Mouse (Mus musculus): ENCODE data around the gene Eif4e. TPM values are rescaled to one million over a fixed set of nuclear protein-coding genes. Genes with fewer than 3 reads are reported as not detected.
A peak's percentile ranks its signal among the peaks of the same experiment; 100 is the strongest.

Eif4e gene
- polyA plus RNA-seq, 1 experiment from 2014 or later: 134 TPM

DNA sequence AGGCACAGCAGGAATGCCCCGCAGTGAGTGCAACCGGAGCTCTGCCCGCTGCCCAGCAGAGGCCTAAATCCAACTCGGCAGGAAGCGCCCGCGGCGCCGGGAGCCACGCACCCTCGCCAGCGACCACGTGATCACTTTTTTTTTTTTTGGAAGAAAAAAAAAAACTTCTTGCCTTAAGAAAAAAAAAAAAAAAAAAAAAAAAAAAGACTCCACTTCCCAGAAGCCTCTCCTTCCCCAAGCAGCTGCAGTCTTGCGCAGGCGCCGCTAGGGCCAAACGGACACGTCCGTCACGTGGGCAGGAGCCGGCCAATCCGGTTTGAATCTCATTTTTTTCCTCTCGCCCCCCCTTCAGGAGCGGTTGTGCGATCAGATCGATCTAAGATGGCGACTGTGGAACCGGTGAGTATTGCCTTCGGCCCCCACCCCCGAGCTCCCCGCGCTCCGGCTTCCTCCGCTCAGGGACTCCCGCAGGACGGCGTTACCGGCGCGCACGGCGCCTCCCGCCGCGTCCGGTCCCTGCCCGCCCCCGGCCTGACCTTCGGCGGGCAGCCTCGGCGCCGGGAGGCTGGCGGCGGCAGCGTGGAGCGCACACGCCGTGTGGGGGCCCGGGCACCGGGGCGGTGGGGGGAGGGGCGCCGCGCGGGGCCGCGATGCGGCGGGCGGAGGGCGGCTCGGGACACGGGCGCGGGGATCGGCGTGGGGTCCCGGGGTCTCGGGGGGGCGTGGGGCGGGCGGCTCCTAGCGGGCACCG lies 1.1 kb downstream of the Eif4e start:
- peak; percentile 50 for TF ChIP-seq CTCF (IDR thresholded peaks at IDR 0.05; ENCODE audit: low read depth)
- H3K36me3 ChIP-seq (ENCODE audit: control insufficient read depth, insufficient read depth): no peaks in the 10 kb centered on the region
- H3K4me2 ChIP-seq (replicated peaks; ENCODE audit: low read depth): peak overlapping the region; percentile 96
- peak overlapping the region; percentile 100 for H3K4me3 ChIP-seq (ENCODE audit: low read depth, low read length)
- H3K27ac ChIP-seq (ENCODE audit: low read depth, low read length): peak overlapping the region; percentile 96
- H3K9me3 ChIP-seq (ENCODE audit: control insufficient read depth): no peaks in the 10 kb centered on the region
- under 1% methylated on average over 75 of the region's 85 CpGs for WGBS
- peak overlapping the region; percentile 96 for H3K9ac ChIP-seq (ENCODE audit: low read depth, low read length)
- no peaks in the 10 kb centered on the region for H3K4me1 ChIP-seq (replicated peaks; ENCODE audit: control insufficient read depth, insufficient read depth, low read length)
- H3K27me3 ChIP-seq (replicated peaks; ENCODE audit: control insufficient read depth, insufficient read depth, low read length): no peaks in the 10 kb centered on the region
- peak; percentile 90 for ATAC-seq

DNA sequence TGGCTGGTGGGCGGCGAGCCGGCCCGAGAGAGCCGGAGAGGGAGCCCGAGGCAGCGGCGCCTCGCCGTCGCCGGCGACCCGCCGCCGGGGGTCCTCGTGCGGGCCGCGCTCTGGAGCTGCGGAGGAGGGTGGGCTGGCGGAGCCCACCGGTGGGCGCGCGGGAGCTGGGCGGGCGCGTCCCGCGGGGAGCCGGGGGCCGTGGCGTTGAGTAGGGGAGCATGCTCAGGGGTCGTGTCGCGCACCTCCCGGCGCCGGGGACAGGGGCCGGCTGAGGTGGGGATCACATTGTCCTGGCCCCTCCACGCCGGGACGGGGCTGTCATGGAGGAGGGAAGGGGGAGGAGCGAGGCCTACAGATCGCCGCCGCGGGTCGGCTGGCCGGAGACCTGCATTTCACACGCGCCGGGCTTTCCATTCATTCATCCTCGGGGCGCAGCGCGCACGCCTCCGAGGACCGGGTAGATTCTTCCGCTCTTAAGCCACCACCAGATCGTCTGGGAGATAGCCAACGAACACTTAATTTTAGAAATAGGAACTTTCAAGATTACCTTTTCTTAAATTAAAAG lies 1.8 kb downstream of the Eif4e start:
- peak; percentile 10 for ATAC-seq
- no peak for TF ChIP-seq CTCF (IDR thresholded peaks at IDR 0.05; ENCODE audit: low read depth)
- under 1% methylated on average over 45 of the region's 64 CpGs for WGBS

DNA sequence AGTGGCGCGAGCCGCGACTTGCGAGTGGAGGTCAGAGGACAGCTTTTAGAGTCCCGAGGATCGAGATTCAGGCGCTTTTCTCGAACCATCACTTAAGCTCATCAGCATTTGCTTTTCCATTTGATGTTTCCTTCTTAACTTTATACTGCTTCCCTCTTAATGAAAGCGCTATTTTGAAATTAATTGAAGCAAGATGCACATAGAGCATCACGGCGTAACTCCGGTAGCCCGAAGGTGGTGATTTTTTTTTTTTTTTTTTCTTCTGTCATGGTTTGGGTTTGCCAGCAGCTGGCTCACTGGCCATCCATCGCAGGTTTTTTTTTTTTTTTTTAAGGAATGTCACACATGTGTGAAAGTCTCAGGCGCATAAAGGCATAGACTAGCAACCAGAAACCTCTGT lies 2.3 kb downstream of the Eif4e start:
- peak overlapping the region; percentile 74 for H3K4me2 ChIP-seq (replicated peaks; ENCODE audit: low read depth)
- no peaks in the 10 kb centered on the region for H3K27me3 ChIP-seq (replicated peaks; ENCODE audit: control insufficient read depth, insufficient read depth, low read length)
- 3% methylated on average over 16 of the region's 16 CpGs for WGBS
- no peaks in the 10 kb centered on the region for H3K9me3 ChIP-seq (ENCODE audit: control insufficient read depth)
- H3K27ac ChIP-seq (ENCODE audit: low read depth, low read length): no peak overlapping the region
- no peak for ATAC-seq
- H3K4me3 ChIP-seq (ENCODE audit: low read depth, low read length): peak overlapping the region; percentile 100
- no peak for TF ChIP-seq CTCF (IDR thresholded peaks at IDR 0.05; ENCODE audit: low read depth)
- H3K36me3 ChIP-seq (ENCODE audit: control insufficient read depth, insufficient read depth): no peaks in the 10 kb centered on the region
- no peaks in the 10 kb centered on the region for H3K4me1 ChIP-seq (replicated peaks; ENCODE audit: control insufficient read depth, insufficient read depth, low read length)
- H3K9ac ChIP-seq (ENCODE audit: low read depth, low read length): peak overlapping the region; percentile 96

More for the DNA sequence above, 1.8 kb downstream of the Eif4e start:
- Histone ChIP-seq H3K4me3 (ENCODE audit: low read depth, low read length) (peak overlapping the region; percentile 100), H3K27ac (ENCODE audit: low read depth, low read length) (peak overlapping the region; percentile 96), H3K36me3 (ENCODE audit: control insufficient read depth, insufficient read depth) (no peaks in the 10 kb centered on the region), H3K9me3 (ENCODE audit: control insufficient read depth) (no peaks in the 10 kb centered on the region), H3K27me3 (replicated peaks; ENCODE audit: control insufficient read depth, insufficient read depth, low read length) (no peaks in the 10 kb centered on the region), H3K4me1 (replicated peaks; ENCODE audit: control insufficient read depth, insufficient read depth, low read length) (no peaks in the 10 kb centered on the region), H3K4me2 (replicated peaks; ENCODE audit: low read depth) (peak overlapping the region; percentile 74), H3K9ac (ENCODE audit: low read depth, low read length) (peak overlapping the region; percentile 96)

DNA sequence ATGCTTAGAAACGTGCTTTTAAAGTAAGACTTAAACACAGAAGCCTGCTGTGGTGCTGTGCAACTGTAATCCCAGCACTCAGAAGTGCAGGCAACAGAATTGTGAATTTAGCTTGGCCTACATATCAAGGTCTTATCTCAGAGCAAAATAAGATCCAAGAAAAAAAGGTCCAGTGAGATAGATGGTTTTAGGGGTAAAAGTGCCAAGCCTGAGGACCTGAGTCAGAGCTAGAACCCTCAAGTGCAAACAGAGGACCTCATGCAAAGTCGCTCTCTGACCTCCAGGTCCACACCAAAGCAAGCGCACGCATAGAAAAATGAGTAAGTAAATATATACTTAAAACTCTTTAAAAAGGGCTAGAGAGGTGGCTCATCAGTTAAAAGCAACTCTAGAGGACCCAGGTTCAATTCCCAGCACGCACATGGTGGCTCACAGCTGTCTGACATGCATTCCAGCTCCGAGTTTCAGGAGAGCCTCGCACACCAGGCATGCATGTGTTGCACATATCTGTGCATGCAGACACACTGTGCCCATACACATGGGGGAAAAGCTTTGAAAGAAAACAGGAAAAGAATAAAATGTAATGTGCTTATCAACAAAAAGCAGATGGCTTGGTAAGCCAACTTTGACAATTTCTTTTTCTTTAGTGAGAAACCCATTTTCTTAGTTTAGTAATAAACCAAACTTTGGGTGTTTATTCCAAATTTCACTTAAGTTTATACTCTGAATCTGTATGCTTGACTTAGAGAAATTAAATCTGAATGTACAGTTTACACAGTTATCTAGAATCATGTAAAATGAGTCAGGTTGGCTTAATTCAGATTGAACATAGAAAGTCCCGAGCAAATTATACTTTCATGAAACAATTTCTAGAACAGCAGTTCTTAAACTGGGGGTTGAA lies 4.8 kb downstream of the Eif4e start:
- Histone ChIP-seq H3K27me3 (replicated peaks; ENCODE audit: control insufficient read depth, insufficient read depth, low read length) (no peaks in the 10 kb centered on the region), H3K9me3 (ENCODE audit: control insufficient read depth) (no peaks in the 10 kb centered on the region), H3K36me3 (ENCODE audit: control insufficient read depth, insufficient read depth) (no peaks in the 10 kb centered on the region), H3K4me1 (replicated peaks; ENCODE audit: control insufficient read depth, insufficient read depth, low read length) (no peaks in the 10 kb centered on the region), H3K9ac (ENCODE audit: low read depth, low read length) (no peak overlapping the region), H3K27ac (ENCODE audit: low read depth, low read length) (no peak overlapping the region), H3K4me2 (replicated peaks; ENCODE audit: low read depth) (no peak overlapping the region), H3K4me3 (ENCODE audit: low read depth, low read length) (no peak overlapping the region)
- 55% methylated on average over 8 of the region's 8 CpGs for WGBS
- no peak for TF ChIP-seq CTCF (IDR thresholded peaks at IDR 0.05; ENCODE audit: low read depth)
- no peak for ATAC-seq

DNA sequence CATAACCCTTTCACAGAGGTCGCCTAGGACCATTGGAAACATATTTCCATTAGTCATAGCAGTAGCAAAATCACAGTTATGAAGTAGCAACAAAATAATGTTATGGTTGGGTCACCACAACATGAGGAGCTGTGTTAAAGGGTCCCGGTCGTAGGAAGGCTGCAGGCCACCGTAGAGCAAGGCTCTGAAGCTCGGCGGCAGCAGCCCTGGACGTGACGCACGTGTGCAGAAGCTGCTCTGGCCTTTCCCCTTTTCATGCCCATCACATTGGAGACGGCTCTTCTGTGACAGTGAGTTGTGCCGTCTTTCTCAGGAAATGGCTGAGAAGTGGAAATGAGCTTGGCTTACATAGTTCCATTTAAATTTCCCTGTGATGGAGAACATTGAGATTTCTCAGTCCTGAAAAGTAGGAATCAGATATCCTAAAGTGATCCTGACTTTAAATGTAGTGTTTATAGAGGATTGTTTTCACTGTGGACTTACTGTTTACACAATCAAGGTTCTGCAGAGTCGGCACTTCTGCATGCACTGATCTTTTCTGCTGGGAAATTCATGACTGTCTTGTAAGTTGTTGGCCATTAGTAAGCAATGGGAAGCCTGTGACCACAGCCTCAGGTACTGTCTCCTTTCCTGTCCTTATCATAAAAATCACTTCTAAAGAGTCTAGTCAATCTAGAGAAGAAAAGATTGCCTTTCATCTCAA lies 5.7 kb downstream of the Eif4e start:
- WGBS: 48% methylated on average over 12 of the region's 12 CpGs
- no peaks in the 10 kb centered on the region for H3K27me3 ChIP-seq (replicated peaks; ENCODE audit: control insufficient read depth, insufficient read depth, low read length)
- no peak overlapping the region for H3K4me3 ChIP-seq (ENCODE audit: low read depth, low read length)
- no peaks in the 10 kb centered on the region for H3K4me1 ChIP-seq (replicated peaks; ENCODE audit: control insufficient read depth, insufficient read depth, low read length)
- no peak for ATAC-seq
- H3K9me3 ChIP-seq (ENCODE audit: control insufficient read depth): no peaks in the 10 kb centered on the region
- no peak overlapping the region for H3K9ac ChIP-seq (ENCODE audit: low read depth, low read length)
- no peaks in the 10 kb centered on the region for H3K36me3 ChIP-seq (ENCODE audit: control insufficient read depth, insufficient read depth)
- TF ChIP-seq CTCF (IDR thresholded peaks at IDR 0.05; ENCODE audit: low read depth): no peak
- H3K27ac ChIP-seq (ENCODE audit: low read depth, low read length): no peak overlapping the region
- H3K4me2 ChIP-seq (replicated peaks; ENCODE audit: low read depth): no peak overlapping the region

Data from intestine, postnatal 0 days (tissue).